In genomic region chr10:80175536-80176269, GRCm38 (mm10) we compare ENCODE assay signal across 8 mouse cellular contexts. TPM values are rescaled to one million over a fixed set of nuclear protein-coding genes. Genes with fewer than 3 reads are reported as not detected.
A peak's percentile ranks its signal among the peaks of the same experiment; 100 is the strongest.
DNase-seq lines count a peak whose midpoint lies in the region; ATAC-seq and TF ChIP-seq lines count a peak whose summit lies in the region.

No protein-coding gene starts in this region.

- WGBS in kidney, adult 2 months, result 41% methylated on average over 4 of the region's 4 CpGs
- WGBS in hindbrain, embryonic 14.5 days, result 20% methylated on average over 4 of the region's 4 CpGs
- 15% methylated on average over 4 of the region's 4 CpGs for WGBS in midbrain, embryonic 14.5 days

- TF ChIP-seq EP300 in ES-Bruce4 (IDR thresholded peaks at IDR 0.05; ENCODE audit: insufficient read depth, low read depth, low read length), result no peak

- no peaks in the 10 kb centered on the region for H3K9me3 ChIP-seq in ES-Bruce4 (replicated peaks; ENCODE audit: control insufficient read depth, insufficient read depth, low read length, poor library complexity, severe bottlenecking)
- H3K9me3 ChIP-seq in hindbrain, embryonic 14.5 days (ENCODE audit: control insufficient read depth, low read length), result no peaks in the 10 kb centered on the region
- no peaks in the 10 kb centered on the region for H3K9me3 ChIP-seq in midbrain, embryonic 14.5 days (ENCODE audit: control insufficient read depth, low read length)

- no peak overlapping the region for H3K9ac ChIP-seq in ES-Bruce4 (ENCODE audit: low read depth, poor library complexity, severe bottlenecking)
- H3K9ac ChIP-seq in hindbrain, embryonic 14.5 days, result 0 out of 2 replicates have a peak overlapping the region, but pooled peaks have one; percentile 20
- H3K9ac ChIP-seq in midbrain, embryonic 14.5 days (replicated peaks; ENCODE audit: low read length), result 0 out of 2 replicates have a peak overlapping the region, but pooled peaks have one; percentile 20

- 0 out of 2 replicates have a peak, but pooled peaks have one; percentile 15 for ATAC-seq in hindbrain, embryonic 14.5 days (ENCODE audit: low FRiP score)
- 0 out of 2 replicates have a peak, but pooled peaks have one; percentile 9 for ATAC-seq in midbrain, embryonic 14.5 days (ENCODE audit: low FRiP score, low TSS enrichment)
- no peak for ATAC-seq in monocyte, adult 5-6 weeks (replicated peaks; ENCODE audit: insufficient number of reproducible peaks, low FRiP score, low TSS enrichment, poor library complexity, severe bottlenecking)
- no peak for ATAC-seq in erythroblast, adult 5-6 weeks (replicated peaks; ENCODE audit: low FRiP score, poor library complexity, severe bottlenecking)

- no peaks in the 10 kb centered on the region; the same call in 1 of the 2 replicates for H3K27me3 ChIP-seq in kidney, adult 2 months (replicated peaks; ENCODE audit: control insufficient read depth, insufficient read depth, low read length)
- H3K27me3 ChIP-seq in ES-Bruce4 (ENCODE audit: control insufficient read depth, insufficient read depth, low read length, poor library complexity, severe bottlenecking), result no peaks in the 10 kb centered on the region
- no peaks in the 10 kb centered on the region for H3K27me3 ChIP-seq in hindbrain, embryonic 14.5 days (ENCODE audit: control insufficient read depth, insufficient read depth, low read length)
- H3K27me3 ChIP-seq in midbrain, embryonic 14.5 days (ENCODE audit: control insufficient read depth, insufficient read depth, low read length), result no peaks in the 10 kb centered on the region

- H3K4me2 ChIP-seq in hindbrain, embryonic 14.5 days (replicated peaks), result 0 out of 2 replicates have a peak overlapping the region, but pooled peaks have one; percentile 5
- H3K4me2 ChIP-seq in midbrain, embryonic 14.5 days (ENCODE audit: low read length), result no peak overlapping the region

- no peak overlapping the region for H3K4me3 ChIP-seq in kidney, adult 2 months (ENCODE audit: insufficient read depth, low read depth, low read length)
- no peak overlapping the region for H3K4me3 ChIP-seq in ES-Bruce4 (ENCODE audit: low read depth, low read length)
- H3K4me3 ChIP-seq in hindbrain, embryonic 14.5 days (replicated peaks; ENCODE audit: low read length), result no peak overlapping the region
- no peak overlapping the region for H3K4me3 ChIP-seq in midbrain, embryonic 14.5 days (replicated peaks; ENCODE audit: low read depth, low read length)

- 0 out of 2 replicates have a peak, but pooled peaks cover 1% of the 10 kb centered on the region for H3K36me3 ChIP-seq in kidney, adult 2 months (ENCODE audit: control insufficient read depth, insufficient read depth, low read length)
- no peaks in the 10 kb centered on the region; the same call in 1 of the 2 replicates for H3K36me3 ChIP-seq in ES-Bruce4 (ENCODE audit: control insufficient read depth, insufficient read depth, low read length, poor library complexity, severe bottlenecking)
- H3K36me3 ChIP-seq in hindbrain, embryonic 14.5 days (replicated peaks; ENCODE audit: control insufficient read depth, insufficient read depth), result peaks cover 17% of the 10 kb centered on the region
- peaks cover 20% of the 10 kb centered on the region for H3K36me3 ChIP-seq in midbrain, embryonic 14.5 days (ENCODE audit: control insufficient read depth, insufficient read depth, low read length)

- H3K27ac ChIP-seq in kidney, adult 2 months (ENCODE audit: insufficient read depth, low read depth, low read length), result no peak overlapping the region
- no peak overlapping the region for H3K27ac ChIP-seq in ES-Bruce4 (ENCODE audit: insufficient read depth, low read length)
- H3K27ac ChIP-seq in hindbrain, embryonic 14.5 days, result no peak overlapping the region
- no peak overlapping the region for H3K27ac ChIP-seq in midbrain, embryonic 14.5 days (replicated peaks; ENCODE audit: low read depth, low read length)

- peak; percentile 43 for DNase-seq in kidney, adult 2 months
- no peak for DNase-seq in kidney, adult 11 months
- peak; percentile 69 to 72 for DNase-seq in cerebellum, postnatal 14 days
- DNase-seq in hindbrain, embryonic 14.5 days (ENCODE audit: low spot score), result peak; percentile 68
- DNase-seq in midbrain, embryonic 14.5 days, result peak; percentile 83

- TF ChIP-seq CTCF in kidney, adult 2 months (conservative IDR thresholded peaks at IDR 0.05; ENCODE audit: insufficient read depth, insufficient read length, low read depth, low read length), result peak; percentile 68
- peak; percentile 52 for TF ChIP-seq CTCF in ES-Bruce4 (IDR thresholded peaks at IDR 0.05; ENCODE audit: low read depth, low read length)

- no peak for TF ChIP-seq POLR2A in kidney, adult 2 months (IDR thresholded peaks at IDR 0.05; ENCODE audit: low read depth, low read length)
- no peak for TF ChIP-seq POLR2A in ES-Bruce4 (IDR thresholded peaks at IDR 0.05; ENCODE audit: insufficient read depth, low read length)

- H3K4me1 ChIP-seq in kidney, adult 2 months (ENCODE audit: control insufficient read depth, insufficient read depth, low read length), result no peaks in the 10 kb centered on the region
- H3K4me1 ChIP-seq in ES-Bruce4 (ENCODE audit: control insufficient read depth, insufficient read depth, low read length), result peaks cover 4% of the 10 kb centered on the region
- H3K4me1 ChIP-seq in hindbrain, embryonic 14.5 days (replicated peaks; ENCODE audit: control insufficient read depth, insufficient read depth, low read length), result peaks cover 21% of the 10 kb centered on the region
- H3K4me1 ChIP-seq in midbrain, embryonic 14.5 days (ENCODE audit: control insufficient read depth, insufficient read depth, low read length), result peaks cover 19% of the 10 kb centered on the region

RNA-seq across cellular contexts. Expression of gene 1600002K03Rik, which starts 3.0 kb away (rescaled TPM):
- polyA plus RNA-seq in kidney, adult 2 months (2012; rRNA removed), result 7.9 and 11.2 TPM in 2 replicates
- 7.6 and 7.7 TPM in 2 replicates for polyA plus RNA-seq in ES-Bruce4 (2011; ENCODE audit: insufficient read depth, insufficient read length, low read depth, missing spikeins)
- polyA plus RNA-seq in hindbrain, embryonic 14.5 days (2014; fragmentation: Nextera tagmentation; extraction: Ambion mirVana), result 7.0 and 7.7 TPM in 2 replicates
- 5.7 and 9.9 TPM in 2 replicates for polyA plus RNA-seq in midbrain, embryonic 14.5 days (2014; fragmentation: Nextera tagmentation; extraction: Ambion mirVana)
- total RNA-seq in monocyte, adult 5-6 weeks (2017), result 16.2 to 29.1 TPM (median 18.0 TPM) in 3 replicates
- 7.5 TPM in 1 of 2 replicates, not detected in the other for total RNA-seq in erythroblast, adult 5-6 weeks (2015; ENCODE audit: low replicate concordance)
- total RNA-seq in erythroblast, adult 5-6 weeks (2017; ENCODE audit: low replicate concordance), result 5.9 TPM in 1 of 2 replicates, not detected in the other

RNA-seq across cellular contexts. Expression of gene Efna2, which starts 3.6 kb away (rescaled TPM):
- 1.5 TPM in 2 replicates for polyA plus RNA-seq in kidney, adult 2 months (2012; rRNA removed)
- 7.2 and 11.2 TPM in 2 replicates for polyA plus RNA-seq in ES-Bruce4 (2011; ENCODE audit: insufficient read depth, insufficient read length, low read depth, missing spikeins)
- polyA plus RNA-seq in hindbrain, embryonic 14.5 days (2014; fragmentation: Nextera tagmentation; extraction: Ambion mirVana), result 25.9 and 26.2 TPM in 2 replicates
- 41.9 and 50.1 TPM in 2 replicates for polyA plus RNA-seq in midbrain, embryonic 14.5 days (2014; fragmentation: Nextera tagmentation; extraction: Ambion mirVana)
- 1.0 TPM in 1 of 3 replicates, not detected in the others for total RNA-seq in monocyte, adult 5-6 weeks (2017)
- not detected in 2 replicates for total RNA-seq in erythroblast, adult 5-6 weeks (2015; ENCODE audit: low replicate concordance)
- not detected in 2 replicates for total RNA-seq in erythroblast, adult 5-6 weeks (2017; ENCODE audit: low replicate concordance)

RNA-seq across cellular contexts. Expression of gene Cirbp, which starts 9.9 kb away (rescaled TPM):
- 86.7 and 87.8 TPM in 2 replicates for polyA plus RNA-seq in kidney, adult 2 months (2012; rRNA removed)
- polyA plus RNA-seq in ES-Bruce4 (2011; ENCODE audit: insufficient read depth, insufficient read length, low read depth, missing spikeins), result 51.9 and 58.2 TPM in 2 replicates
- polyA plus RNA-seq in hindbrain, embryonic 14.5 days (2014; fragmentation: Nextera tagmentation; extraction: Ambion mirVana), result 203 and 252 TPM in 2 replicates
- polyA plus RNA-seq in midbrain, embryonic 14.5 days (2014; fragmentation: Nextera tagmentation; extraction: Ambion mirVana), result 295 and 421 TPM in 2 replicates
- 137 to 163 TPM (median 145 TPM) in 3 replicates for total RNA-seq in monocyte, adult 5-6 weeks (2017)
- total RNA-seq in erythroblast, adult 5-6 weeks (2015; ENCODE audit: low replicate concordance), result 3.6 and 3.7 TPM in 2 replicates
- total RNA-seq in erythroblast, adult 5-6 weeks (2017; ENCODE audit: low replicate concordance), result 14.6 and 16.3 TPM in 2 replicates

RNA-seq across cellular contexts. Expression of gene Midn, which starts 27.6 kb away (rescaled TPM):
- polyA plus RNA-seq in kidney, adult 2 months (2012; rRNA removed), result 65.6 and 67.0 TPM in 2 replicates
- polyA plus RNA-seq in ES-Bruce4 (2011; ENCODE audit: insufficient read depth, insufficient read length, low read depth, missing spikeins), result 67.4 and 73.2 TPM in 2 replicates
- polyA plus RNA-seq in hindbrain, embryonic 14.5 days (2014; fragmentation: Nextera tagmentation; extraction: Ambion mirVana), result 44.1 and 54.4 TPM in 2 replicates
- polyA plus RNA-seq in midbrain, embryonic 14.5 days (2014; fragmentation: Nextera tagmentation; extraction: Ambion mirVana), result 62.6 and 65.6 TPM in 2 replicates
- 27.3 to 65.5 TPM (median 29.9 TPM) in 3 replicates for total RNA-seq in monocyte, adult 5-6 weeks (2017)
- 5.0 and 7.7 TPM in 2 replicates for total RNA-seq in erythroblast, adult 5-6 weeks (2015; ENCODE audit: low replicate concordance)
- 3.9 and 7.4 TPM in 2 replicates for total RNA-seq in erythroblast, adult 5-6 weeks (2017; ENCODE audit: low replicate concordance)

RNA-seq across cellular contexts. Expression of gene Cbarp, which starts 35.1 kb away (rescaled TPM):
- 8.1 and 8.7 TPM in 2 replicates for polyA plus RNA-seq in kidney, adult 2 months (2012; rRNA removed)
- 29.8 and 33.4 TPM in 2 replicates for polyA plus RNA-seq in ES-Bruce4 (2011; ENCODE audit: insufficient read depth, insufficient read length, low read depth, missing spikeins)
- polyA plus RNA-seq in hindbrain, embryonic 14.5 days (2014; fragmentation: Nextera tagmentation; extraction: Ambion mirVana), result 93.4 and 96.4 TPM in 2 replicates
- 78.9 and 101 TPM in 2 replicates for polyA plus RNA-seq in midbrain, embryonic 14.5 days (2014; fragmentation: Nextera tagmentation; extraction: Ambion mirVana)
- total RNA-seq in monocyte, adult 5-6 weeks (2017), result 0.29 to 5.8 TPM (median 4.1 TPM) in 3 replicates
- total RNA-seq in erythroblast, adult 5-6 weeks (2015; ENCODE audit: low replicate concordance), result not detected in 2 replicates
- total RNA-seq in erythroblast, adult 5-6 weeks (2017; ENCODE audit: low replicate concordance), result not detected in 2 replicates

Comparison
In these comparisons a context has a peak if more than half of its experiments do, and no peak if none do; other contexts are left out.
1. ATAC-seq: peak in hindbrain, embryonic 14.5 days (single experiment) and midbrain, embryonic 14.5 days (single experiment); none in monocyte, adult 5-6 weeks (single experiment) and erythroblast, adult 5-6 weeks (single experiment).